Mouse (Mus musculus) CH12F3 (cell line): Measurements from ENCODE around the gene Ptprd.

Experiments used
- in situ Hi-C: fragments of 300-500 bp; cut with MboI; formaldehyde crosslinking; loops from 2 replicates; pipeline ENCODE4 v1.14.3; 2020; ENCODE audit warnings: low sequenced_read_pairs

The Ptprd gene

GRCm38 (mm10) chr4:78211529-78212494 lies at the start of gene Ptprd:
Gene Ptprd, minus strand, starts transcription at chr4:78211961.
- in situ Hi-C loops = no loop called here

DNA sequence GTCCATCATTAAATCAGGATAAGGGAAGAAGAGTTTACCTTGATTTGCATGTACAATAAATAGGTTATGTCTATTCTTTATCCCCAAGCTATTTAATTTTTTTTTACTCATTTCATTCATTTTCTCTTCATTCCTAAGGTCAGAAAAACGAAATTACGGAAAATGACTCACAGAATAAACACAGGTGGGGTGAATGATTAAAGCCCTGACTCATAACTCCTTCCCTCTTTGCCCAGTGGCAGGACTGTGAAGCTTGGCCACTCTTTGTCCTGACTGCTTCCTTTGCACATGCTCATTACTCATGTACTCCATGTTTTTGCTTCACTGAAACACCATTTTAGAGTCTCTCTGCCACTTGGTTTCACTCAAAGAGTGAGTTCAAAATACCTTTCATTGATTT lies 24.1 kb upstream of the Ptprd start:
- in situ Hi-C loops = no loop called here

DNA sequence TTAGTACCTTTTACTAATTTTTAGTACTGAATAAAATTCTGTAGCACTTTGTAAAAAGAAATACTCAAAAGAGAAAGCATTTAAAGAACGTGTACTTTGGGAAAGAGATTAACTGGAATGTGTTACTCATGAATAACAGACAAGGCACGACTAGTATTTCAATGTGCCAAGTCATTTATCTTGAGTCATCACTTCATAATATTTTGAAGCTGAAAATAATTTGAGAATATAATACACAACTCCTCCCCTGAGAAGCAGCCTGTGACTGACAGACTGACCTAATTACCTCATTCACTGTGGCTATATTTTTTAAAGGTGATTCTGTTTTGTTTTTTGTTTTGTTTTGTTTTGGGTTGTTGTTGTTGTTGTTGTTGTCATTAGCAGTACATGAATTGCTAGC lies 23.6 kb upstream of the Ptprd start:
- in situ Hi-C loops = no loop called here

GRCm38 (mm10) chr4:78234681-78235080 lies 22.9 kb upstream of the Ptprd start:
- in situ Hi-C loops = no loop called here

GRCm38 (mm10) chr4:78213949-78214348 lies 2.2 kb upstream of the Ptprd start:
- in situ Hi-C loops = no loop called here

DNA sequence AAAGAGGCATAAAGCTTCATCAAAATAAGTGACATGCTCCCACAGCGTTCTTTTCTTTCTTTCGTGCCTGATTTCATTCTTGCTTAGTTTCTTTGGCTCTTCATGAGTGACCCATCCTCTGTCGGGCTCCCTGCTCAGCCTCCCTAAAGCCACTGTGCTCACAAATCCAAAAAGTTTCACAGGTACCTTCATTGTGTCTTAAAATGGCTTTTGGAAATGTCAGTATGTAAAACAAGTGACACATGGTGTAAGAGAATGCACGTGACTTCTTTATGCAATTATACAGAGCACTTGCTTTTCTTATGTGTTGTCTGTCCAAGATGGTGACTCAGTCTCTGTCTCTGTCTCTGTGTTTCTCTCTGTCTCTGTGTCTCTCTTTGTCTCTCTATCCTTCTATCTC lies 1.2 kb upstream of the Ptprd start:
- in situ Hi-C loops = no loop called here

GRCm38 (mm10) chr4:78210878-78211528 lies 758 bp downstream of the Ptprd start:
- in situ Hi-C loops = no loop called here

DNA sequence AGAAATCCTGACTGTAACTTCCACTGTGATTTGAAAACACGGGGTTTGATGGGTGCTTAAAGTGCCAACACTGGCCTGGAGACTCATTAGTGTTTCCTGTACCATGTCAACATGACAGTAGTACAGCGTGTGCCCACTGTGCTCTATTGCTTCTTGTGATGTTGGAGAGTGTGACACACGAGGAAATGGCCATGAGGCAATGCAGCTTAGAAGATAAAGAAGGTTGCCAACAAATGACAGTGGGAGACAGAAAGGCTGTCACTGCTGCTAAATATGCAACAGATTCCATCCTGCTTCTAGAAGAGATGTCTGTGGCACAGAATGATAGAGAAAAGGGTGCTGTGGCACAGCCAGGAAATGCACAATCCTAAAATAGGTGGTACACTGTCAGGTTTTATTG lies 6.7 kb downstream of the Ptprd start:
- in situ Hi-C loops = no loop called here

- in situ Hi-C loops = no loop called here
Measured at GRCm38 (mm10) chr4:78168447-78168846, 43.3 kb downstream of the Ptprd start.

- in situ Hi-C loops = no loop called here
Measured at GRCm38 (mm10) chr4:78160451-78160850, 51.3 kb downstream of the Ptprd start.

DNA sequence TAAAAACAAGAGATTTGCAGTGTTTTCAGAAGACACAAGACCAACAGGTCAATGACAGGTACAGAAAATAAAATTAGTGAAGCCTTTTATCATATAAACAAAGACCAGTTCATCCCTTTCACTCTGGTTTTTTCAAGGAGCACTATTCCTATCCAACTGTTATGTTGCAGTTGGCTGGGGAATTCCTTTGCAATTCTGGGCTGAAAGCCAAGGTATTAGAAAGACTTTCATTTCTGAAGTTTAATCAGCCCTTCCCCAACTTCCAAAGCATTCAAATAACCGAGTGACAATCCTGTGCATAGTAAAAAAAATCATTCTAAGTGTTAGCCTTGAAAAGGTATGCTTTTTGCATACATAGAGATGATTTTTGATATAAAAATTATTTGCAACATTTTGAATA lies 61.2 kb downstream of the Ptprd start:
- in situ Hi-C loops = no loop called here

- in situ Hi-C loops = no loop called here
Measured at GRCm38 (mm10) chr4:78142767-78143148, 69.0 kb downstream of the Ptprd start.

GRCm38 (mm10) chr4:78142088-78142766 lies 69.5 kb downstream of the Ptprd start:
- in situ Hi-C loops = no loop called here

DNA sequence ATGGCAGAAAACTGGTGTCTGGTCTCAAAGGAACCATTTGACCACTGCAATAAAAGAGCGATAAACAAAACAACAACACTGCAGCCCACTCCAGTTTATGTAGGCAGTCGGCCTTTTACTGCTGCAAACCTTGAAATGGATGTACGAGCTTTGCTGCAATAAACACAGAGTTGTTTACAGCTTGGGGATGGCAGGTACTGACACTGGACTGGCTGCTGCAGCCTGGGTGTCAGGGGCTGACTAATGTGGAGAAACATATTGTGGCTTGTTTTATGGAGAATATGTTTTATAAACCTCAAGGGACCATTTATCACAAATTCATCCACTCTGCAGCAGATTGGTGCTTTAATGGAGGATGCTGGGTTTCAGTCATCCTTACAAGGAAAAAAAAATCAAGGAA lies 100.9 kb downstream of the Ptprd start:
- in situ Hi-C loops = no loop called here

DNA sequence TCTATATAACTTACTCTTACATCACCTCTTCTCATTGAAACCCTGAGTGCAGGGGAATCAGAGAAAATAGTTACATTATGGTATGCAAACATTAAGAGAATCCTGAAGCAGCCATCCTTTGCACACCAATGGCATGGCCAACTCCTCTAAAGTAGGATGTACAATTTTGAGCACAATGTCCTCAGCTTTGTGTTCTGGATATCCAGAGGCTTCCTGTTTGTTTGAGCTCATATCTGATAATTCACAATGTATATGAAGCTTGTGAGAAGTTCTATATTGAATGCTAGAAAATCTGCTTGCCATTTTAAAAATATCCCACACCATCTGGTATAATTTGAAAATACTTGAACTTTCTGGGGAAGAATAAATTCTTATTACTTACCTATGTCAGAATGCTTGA lies 114.2 kb downstream of the Ptprd start:
- in situ Hi-C loops = no loop called here

GRCm38 (mm10) chr4:78082744-78083143 lies 129.0 kb downstream of the Ptprd start:
- in situ Hi-C loops = no loop called here

- in situ Hi-C loops = no loop called here
Measured at GRCm38 (mm10) chr4:78077499-78077898, 134.3 kb downstream of the Ptprd start.

- in situ Hi-C loops = no loop called here
Measured at GRCm38 (mm10) chr4:78077087-78077486, 134.7 kb downstream of the Ptprd start.

- in situ Hi-C loops = no loop called here
Measured at GRCm38 (mm10) chr4:78038401-78038800, 173.4 kb downstream of the Ptprd start.

- in situ Hi-C loops = no loop called here
Measured at GRCm38 (mm10) chr4:78002065-78002464, 209.7 kb downstream of the Ptprd start.

- in situ Hi-C loops = no loop called here
Measured at GRCm38 (mm10) chr4:77992709-77993108, 219.1 kb downstream of the Ptprd start.

DNA sequence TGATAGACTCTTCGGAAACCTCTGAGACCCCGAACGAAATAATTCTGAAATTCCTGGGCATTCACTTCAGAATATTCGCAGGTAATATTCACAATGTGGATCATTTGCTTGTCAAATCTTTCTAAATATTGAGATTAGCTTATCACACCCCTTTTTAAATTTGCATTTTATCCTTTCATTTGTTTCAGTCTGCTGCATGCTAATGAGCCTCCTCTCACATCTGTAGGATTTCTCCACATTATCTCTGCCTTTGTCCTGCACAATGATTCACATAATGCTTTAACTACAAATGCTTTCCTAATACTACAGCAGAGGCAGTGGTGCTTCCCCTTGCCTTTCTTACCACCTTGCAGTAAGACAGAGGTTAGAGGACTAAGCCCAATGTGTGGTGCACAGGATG lies 229.7 kb downstream of the Ptprd start:
- in situ Hi-C loops = no loop called here
